33 mouse cellular contexts compared by ENCODE assay signal in the genomic region with DNA sequence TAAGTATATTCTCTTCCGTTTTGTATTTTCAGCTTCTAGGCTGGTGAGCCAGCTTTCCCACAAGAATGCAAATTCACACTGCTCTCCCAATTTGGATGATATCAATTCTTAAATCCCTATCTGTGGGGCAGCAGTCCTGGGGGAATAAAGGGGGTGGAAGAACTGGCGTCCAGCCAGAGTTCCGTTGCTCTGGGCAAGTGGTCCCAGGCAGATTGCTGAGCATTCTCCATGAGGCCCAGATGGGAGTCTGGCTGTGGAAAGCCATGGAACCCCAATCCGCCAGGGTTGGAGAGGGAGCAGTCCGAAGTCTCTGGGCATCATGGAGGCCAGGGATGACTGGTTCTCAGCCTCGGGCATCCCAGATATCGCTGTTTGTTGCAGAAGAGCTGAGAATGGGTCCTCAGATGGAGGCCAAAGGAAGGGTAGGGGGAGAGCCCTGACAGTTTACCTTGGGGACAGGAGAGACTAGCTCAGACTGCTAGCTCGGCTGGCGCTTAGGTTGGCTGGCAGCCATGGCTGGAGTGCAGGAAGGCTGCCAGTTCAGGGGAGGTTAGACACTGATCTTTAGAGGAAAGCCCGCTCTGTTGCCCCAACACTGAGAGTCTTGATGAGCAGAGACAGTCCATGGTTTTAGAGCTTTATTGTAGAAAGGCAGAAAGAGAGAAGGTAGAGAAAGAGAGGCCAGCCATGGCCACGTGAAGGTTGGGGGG. TPM values are rescaled to one million over a fixed set of nuclear protein-coding genes. Genes with fewer than 3 reads are reported as not detected.
DNase-seq lines count a peak whose midpoint lies in the region; ATAC-seq and TF ChIP-seq lines count a peak whose summit lies in the region.
"Had no signal": no experiment of that assay in that cellular context is flagged by ENCODE, and none has a peak within 500 bp of the region (broad histone marks: within the 10 kb centered on the region; RNA-seq: fewer than 3 reads in every experiment).

No protein-coding gene starts in this region.

- no peak overlapping the region for H3K4me3 ChIP-seq in gastrocnemius, adult 2 months
- H3K4me3 ChIP-seq: embryonic facial prominence, embryonic 10.5 days; embryonic facial prominence, embryonic 15.5 days; forebrain, embryonic 13.5 days; heart, embryonic 10.5 days; heart, embryonic 15.5 days; layer of hippocampus, adult 2 months; limb, embryonic 10.5 days; limb, embryonic 15.5 days; liver, embryonic 13.5 days; megakaryocyte, embryonic 14.5 days; midbrain, embryonic 12.5 days; myocyte; neural tube, embryonic 12.5 days; stomach, embryonic 15.5 days had no signal

- peak; percentile 73 to 82 for DNase-seq in cerebellum, postnatal 10 days
- peak; percentile 5 for DNase-seq in gastrocnemius, postnatal 10 days
- no peak for DNase-seq in gastrocnemius, adult 2 months
- DNase-seq in kidney, adult 9 months = peak; percentile 56
- DNase-seq in kidney, adult 11 months = no peak
- DNase-seq in testis, postnatal 10 days (ENCODE audit: low spot score) = peak; percentile 39
- no peak for DNase-seq in testis, postnatal 14 days (ENCODE audit: low spot score)
- DNase-seq: adrenal gland, postnatal 36 days; gastrocnemius, postnatal 25 days; heart, adult 11 months; kidney, postnatal 25 days; liver, embryonic 13.5 days; lung, adult 18-20 months; lung, postnatal 4 days; right cerebral cortex, adult 18-20 months; thymus, adult 18-20 months; thymus, postnatal 25 days had no signal

- ATAC-seq in cerebellum, adult (ENCODE audit: insufficient number of reproducible peaks, low FRiP score, low TSS enrichment) = no peak
- ATAC-seq: forebrain, embryonic 13.5 days; intestine, embryonic 16.5 days; lung, postnatal 0 days had no signal

- no peak overlapping the region for H3K27ac ChIP-seq in gastrocnemius, adult 2 months
- H3K27ac ChIP-seq: embryonic facial prominence, embryonic 10.5 days; embryonic facial prominence, embryonic 15.5 days; forebrain, embryonic 13.5 days; heart, embryonic 10.5 days; heart, embryonic 15.5 days; layer of hippocampus, adult 2 months; limb, embryonic 10.5 days; limb, embryonic 15.5 days; liver, embryonic 13.5 days; midbrain, embryonic 12.5 days; neural tube, embryonic 12.5 days; stomach, embryonic 15.5 days had no signal

- intact Hi-C loops in gastrocnemius, adult 2 months (cut with DNase I) = no loop called here

- no peak for TF ChIP-seq CTCF in gastrocnemius, adult 2 months (IDR thresholded peaks at IDR 0.05)

RNA-seq across cellular contexts. Expression of gene Tmem229a, which starts 30.9 kb away (rescaled TPM):
- total RNA-seq in gastrocnemius, postnatal 10 days (2021) = under 1 TPM; 0.59 TPM
- total RNA-seq in gastrocnemius, adult 2 months (2021) = under 1 TPM; 0.06 to 0.23 TPM

Comparison
In these comparisons a context has a peak if more than half of its experiments do, and no peak if none do; other contexts are left out.
1. DNase-seq: peak in cerebellum, postnatal 10 days (2 of 2), gastrocnemius, postnatal 10 days (single experiment), kidney, adult 9 months (single experiment) and testis, postnatal 10 days (single experiment); none in gastrocnemius, adult 2 months (single experiment), kidney, adult 11 months (single experiment) and testis, postnatal 14 days (single experiment).